Mouse (Mus musculus): ENCODE data around the gene Surf1.
"Not testable (repeated sequence)": the region's sequence is repeated elsewhere in the genome, so short reads cannot be mapped to it uniquely, and the experiment has no call there.

Gene Surf1

DNA sequence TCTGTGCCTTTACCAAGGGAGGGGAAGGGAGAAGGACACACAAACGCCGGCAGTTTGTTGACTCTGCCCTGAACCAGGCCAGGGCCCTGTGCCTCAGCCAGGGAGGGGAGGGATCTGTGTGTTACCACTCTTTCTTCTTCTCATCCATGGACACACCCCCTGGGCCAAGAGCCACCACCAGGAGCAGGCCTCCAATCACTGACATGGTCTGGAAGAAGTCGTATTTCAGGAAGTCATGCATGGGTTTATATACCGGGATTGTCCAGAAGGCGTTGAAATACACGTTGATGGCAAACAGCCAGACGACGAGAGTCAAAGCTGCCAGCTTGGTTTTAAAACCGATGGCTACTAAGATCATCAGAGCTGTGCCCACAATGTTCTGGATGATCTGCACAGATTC is 5.5 kb upstream of the Surf1 start:
- peak in 1 of 2 experiments; percentile 30 for DNase-seq

DNA sequence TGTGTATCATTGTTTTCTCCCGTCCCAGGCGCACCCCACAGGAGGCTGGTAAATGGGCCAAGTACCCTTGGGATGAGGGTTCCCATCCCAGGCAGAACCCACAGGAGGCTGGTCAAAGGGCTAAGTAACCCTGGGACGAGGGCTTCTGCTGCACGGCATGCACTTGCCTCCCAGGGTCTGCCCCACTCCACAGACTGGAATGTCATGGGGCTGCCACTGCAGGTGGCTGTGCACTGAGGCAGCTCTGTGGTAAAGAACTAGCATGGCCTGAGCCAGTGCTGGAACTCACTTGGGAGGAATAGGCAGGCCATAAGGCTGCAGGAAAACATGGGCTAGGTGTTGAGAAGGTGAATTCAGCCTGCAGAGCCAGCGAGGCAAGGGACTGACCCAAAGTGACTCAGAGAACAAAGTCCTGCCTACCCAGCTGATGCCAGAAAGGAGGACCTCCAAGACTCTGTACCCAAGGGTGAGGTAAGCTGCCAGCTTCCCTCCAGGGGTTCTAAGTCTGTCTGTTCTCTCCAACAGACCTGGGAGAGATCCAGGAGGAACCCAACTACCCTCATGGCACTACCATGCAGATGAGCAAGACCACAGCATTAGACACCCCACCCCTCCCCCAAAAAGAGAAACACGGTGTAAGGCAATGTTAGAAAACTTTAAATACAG is 4.0 kb upstream of the Surf1 start:
- DNase-seq, result no peak

DNA sequence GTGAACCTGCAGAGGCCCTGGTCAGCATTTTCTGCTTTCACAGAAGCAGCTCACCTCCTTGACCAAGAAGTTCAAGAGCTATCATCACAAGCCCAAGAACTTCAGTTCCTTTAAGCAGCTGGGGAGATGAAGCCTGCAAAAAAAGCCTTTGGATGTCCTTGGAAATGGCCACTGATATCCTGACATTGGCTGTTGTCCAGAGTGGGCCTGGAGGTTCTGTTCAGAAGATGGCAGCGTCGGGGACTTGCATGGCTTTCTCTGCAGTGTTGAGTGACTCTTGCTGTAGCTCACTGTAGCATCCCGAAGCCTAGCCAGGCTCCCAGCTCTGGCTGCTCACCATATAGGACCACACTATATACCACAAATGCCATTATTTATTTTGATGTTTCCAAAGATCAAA is 3.4 kb upstream of the Surf1 start:
- DNase-seq, result no peak

DNA sequence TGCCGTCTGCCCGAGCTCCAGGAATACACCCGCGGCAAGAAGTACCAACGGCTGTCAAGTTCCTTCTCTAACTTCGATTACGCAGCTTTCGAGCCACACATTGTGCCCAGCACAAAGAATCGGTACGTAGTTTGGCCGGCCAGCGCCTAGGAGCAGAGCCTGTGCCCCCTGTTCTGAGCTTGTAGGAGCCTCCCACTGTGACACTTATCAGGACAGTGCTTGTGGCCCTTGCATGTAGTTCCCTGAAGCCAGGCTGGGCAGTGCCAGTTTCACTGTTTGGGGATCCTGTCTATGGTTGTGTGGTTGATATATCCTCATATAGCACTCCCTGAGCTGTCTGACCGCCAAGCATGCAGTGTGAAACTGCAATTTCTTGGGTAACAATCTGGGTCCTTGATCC is 408 bp upstream of the Surf1 start:
- DNase-seq, result no peak

DNA sequence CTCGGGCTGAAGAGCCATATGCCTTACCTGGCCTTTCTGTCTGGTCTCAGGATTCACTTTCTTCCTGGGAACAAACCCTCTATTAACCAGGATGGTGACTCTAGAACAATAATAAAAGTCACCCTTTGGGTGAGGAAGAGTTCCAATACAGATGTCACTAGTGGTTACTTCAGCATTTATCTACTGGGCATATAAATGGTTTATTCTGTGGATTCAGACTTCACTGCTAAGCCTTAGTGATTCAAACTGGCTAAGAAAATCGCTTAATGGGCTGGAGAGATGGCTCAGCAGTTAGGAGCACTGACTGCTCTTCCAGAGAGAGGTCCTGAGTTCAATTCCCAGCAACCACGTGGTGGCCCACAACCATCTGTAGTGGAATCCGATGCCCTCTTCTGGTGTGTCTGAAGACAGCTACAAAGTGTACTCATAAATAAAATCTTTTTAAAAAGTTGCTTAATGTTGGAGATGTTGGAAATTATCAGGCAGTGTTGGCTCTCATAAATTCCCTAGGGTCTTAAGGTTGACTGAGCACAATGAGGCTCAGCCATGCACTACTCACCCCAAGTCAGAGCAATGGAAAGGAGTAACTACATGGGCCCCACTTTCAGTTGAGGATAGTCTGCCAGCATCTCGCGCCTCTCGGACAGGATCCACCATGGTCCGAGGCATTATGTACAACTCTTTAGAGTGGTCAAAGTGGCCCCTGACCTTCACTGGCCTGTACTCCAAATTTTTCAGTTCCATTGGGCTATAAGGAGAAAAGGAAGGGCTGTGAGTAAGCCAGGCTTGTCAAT is 2.0 kb downstream of the Surf1 start:
- no peak for DNase-seq

DNA sequence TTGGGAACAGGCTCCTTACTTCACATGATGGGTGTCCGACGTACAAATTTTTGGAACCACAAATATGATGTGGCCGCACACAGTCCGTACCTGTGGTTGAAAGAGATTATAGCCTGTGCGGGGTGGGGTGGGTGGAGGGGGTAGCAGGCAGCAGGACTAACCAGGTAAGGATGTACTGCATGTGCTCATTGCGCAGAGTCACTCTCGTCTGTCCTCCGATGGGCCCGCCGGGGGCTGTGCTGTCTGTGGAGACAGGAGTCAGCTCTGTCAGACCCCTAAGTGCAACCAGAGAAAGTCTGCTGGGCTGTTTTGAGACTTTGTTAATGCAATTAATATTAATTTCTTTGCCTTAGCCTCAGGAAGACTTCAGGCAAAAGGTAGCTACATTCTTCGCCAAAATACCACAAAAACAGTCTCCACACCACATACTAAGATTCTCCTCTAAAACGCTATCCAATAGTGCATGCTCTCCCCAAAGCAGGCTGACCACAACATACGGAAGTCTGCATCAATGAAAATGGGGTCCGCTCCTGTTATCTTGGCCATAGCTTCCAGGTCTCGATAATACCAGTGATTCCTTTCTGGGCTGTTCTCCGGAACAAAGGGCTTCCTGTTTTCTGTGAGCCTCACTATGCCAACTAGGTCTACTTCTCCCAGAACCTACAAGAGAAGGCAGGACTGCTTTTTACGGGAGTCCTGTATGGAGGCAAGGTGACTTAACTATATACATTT is 2.7 kb downstream of the Surf1 start:
- no peak for DNase-seq

DNA sequence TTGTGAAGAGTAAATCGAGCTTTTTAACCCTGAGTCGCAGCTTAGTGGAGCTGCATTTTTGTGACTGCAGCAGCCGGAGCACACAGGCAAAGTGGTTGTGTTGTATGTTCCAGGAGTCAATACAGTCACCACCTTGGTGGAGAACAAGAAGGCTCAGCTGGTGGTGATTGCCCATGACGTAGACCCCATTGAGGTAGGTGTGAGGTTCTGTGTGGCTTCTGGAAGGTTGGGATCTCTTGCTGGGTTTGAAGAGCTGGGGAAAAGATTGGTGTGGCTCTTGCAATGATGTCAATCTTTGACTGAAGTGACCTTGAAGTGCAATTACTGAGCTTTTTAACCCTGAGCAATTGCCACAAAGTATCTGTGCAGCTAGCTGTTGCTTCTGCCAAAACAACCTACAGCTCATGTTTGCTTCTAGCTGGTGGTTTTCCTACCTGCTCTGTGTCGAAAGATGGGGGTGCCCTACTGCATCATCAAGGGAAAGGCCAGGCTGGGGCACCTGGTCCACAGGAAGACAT is 4.0 kb downstream of the Surf1 start:
- DNase-seq, result no peak

DNA sequence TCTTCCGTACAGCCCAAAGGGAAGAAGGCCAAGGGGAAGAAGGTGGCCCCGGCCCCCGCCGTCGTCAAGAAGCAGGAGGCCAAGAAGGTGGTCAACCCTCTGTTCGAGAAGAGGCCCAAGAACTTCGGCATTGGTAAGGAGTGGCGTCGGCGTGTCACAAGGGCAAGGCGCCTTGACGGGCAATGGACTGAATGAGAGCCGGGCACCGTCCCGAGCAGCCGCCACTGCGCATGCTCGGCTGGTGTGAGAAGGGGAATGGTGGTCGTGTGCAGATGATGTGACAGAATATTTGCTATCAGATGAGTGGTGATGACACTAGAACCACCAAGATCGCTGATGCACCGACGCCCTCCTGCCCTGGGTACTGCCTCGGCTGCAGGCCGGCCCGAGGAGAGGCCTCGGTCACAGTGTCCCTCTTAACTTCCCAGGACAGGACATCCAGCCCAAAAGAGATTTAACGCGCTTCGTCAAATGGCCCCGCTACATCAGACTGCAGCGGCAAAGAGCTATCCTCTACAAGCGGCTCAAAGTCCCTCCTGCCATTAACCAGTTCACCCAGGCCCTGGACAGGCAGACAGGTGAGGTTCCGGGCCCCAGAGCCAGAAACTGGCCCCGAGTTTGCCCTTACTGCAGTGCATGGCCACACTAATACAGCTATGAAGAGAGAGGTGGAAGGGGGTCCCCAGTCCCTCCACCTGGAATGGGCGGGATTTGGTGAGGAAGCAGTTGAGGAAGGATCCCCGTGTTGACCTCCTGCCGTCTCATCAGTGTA is 5.2 kb downstream of the Surf1 start:
- peak in 1 of 2 experiments; percentile 41 for DNase-seq

DNA sequence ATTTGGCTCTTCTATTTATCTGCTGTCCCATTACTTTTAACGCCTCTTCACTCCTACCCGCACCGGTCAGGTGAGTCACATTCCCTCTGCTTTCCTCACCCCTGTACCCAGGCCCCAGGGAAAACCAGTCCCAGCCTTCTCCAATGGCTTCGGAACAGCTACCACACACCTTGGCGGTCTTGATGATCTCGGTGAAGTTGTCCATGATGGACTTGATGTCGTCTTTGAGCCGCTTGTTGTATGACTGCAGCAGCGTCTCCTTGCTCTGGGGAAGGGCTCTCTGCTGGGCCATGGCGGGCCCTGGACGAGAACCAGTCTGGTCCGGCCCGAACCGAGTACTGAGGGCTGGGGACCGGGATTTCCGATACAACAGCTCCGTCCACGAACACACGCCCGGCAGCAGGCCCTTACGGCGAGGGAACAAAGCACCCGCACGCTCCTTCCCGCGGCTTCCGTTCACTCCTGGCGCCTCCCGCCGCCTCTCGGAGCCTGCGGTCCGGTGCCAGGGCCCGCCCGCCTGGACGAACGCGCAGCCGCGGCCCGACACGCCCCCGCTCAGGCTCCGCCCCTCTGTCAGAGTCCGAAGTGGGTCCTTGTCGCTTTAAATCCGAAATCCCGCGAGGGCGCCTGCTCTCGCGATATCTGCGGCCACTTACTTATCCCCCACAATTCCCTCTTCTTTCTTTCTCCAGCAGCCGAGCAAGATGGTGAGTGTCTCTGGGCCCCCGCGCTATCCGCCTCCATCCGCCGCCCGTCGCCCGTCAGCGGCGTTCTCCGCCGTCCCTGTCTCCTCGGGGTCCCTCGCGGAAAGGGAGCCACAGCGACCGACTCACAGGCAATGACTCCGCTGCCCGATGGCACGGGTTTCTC is 6.0 kb downstream of the Surf1 start, which contains the start of the genes Med22 and Rpl7a:
Med22 (minus strand) TSS at position 554 of the 870 bp plus-strand sequence.
Rpl7a (plus strand) TSS at position 641 of the 870 bp plus-strand sequence.
- peak; percentile 99 for DNase-seq

DNA sequence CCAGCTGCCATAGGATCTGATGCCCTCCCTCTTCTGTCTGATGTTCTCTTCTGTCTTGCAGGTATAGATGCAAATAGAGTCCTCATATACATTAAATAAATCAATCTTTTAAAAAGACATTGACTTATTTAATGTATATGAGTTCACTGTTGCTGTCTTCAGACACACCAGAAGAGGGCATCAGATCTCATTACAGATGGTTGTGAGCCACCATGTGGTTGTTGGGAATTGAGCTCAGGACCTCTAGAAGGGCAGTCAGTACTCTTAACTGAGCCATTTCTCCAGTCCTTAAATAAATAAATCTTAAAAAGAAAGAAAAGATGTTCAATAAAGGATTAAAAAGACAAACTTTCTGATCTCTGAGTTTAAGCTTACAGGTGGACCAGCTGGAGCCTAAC is 6.9 kb downstream of the Surf1 start:
- DNase-seq, result no peak

DNA sequence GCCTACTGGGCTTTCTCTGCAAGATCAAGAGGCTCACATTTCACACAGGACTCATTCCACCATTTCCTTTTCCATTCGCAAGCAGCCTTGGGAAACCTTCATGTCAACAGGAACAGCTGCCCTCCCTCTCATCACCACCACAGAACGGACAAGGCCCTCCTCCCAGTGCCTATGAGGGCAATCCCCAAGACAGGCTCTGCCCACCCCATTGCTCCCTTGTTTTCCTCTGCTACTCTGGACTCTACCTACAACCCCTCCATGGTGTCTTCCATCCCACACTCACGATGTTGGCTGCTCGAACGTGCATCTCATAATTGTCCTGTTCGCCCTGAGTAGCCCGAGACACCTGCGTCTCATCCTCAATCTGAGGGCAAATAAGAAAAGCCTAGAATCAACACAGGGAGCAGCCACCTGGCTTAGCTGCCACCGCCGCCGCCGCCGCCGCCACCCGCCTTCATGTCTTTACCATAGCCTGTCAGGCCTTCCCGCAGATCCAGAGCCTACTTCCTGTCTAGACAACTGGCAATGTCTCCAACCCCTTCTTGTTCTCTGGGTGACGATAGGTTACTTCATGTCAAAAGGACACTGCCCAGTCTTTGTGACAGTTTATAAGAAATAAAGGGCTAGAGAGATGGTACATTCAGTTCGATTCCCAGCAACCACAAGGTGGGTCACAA is 7.5 kb downstream of the Surf1 start:
- no peak for DNase-seq

DNA sequence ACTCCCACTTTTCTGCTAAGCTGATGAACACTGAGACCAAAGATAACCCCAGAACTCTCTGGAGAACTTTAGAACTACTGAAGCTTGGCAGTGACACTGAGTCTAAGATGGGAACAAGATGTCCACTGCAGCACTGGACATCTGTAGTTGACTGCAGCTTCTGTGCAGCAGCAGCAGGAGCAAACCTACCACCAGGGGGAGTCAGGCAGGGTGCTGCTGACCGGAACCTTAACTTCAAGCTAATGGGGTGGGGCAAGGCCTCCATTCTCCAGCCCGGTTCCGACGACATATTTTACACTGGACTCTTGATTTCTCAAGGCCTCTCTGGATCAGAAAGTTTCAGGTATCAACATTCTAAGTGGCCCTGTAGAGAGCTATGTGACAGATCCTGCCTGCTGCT is 9.2 kb downstream of the Surf1 start:
- peak in 1 of 2 experiments; percentile 59 for DNase-seq

DNA sequence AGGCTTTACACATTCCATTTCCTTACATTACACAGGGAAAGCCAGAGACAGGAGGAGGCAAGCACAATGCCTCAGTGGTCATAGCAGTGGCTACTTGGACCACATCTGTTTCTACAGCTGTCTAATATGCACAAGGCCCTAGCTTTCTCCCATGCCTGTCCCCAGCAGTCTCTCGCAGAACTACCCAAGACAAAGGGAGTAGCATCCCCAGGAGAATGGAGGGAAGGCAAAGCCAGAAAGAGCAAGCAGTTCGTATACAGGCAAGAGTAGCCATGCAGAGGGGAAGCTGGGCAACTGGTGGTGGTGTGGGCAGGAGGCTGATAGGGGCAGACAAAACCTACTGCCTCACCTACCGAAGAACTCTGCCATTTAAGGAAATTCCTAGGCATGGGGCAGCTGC is 9.9 kb downstream of the Surf1 start:
- no peak for DNase-seq

DNA sequence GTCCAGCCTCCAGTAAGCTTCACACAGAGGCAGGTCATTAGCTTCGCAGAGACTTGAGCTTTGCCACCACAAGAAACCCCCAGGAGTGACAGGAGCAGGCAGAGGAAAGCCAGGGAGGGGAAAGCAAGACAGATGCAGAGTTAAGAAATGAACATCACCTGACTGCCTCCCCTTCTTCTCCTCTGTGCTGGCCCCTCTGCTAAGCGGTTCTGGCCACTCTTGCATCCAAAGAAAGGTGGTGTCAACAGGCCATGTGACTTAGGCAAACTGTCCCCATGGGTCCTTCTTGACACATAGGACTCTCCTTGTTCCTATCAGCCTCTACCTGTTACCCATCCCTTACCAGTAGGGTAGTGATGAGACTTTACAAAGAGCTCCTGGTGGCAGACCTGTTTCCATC is 10.4 kb downstream of the Surf1 start:
- DNase-seq, result no peak

DNA sequence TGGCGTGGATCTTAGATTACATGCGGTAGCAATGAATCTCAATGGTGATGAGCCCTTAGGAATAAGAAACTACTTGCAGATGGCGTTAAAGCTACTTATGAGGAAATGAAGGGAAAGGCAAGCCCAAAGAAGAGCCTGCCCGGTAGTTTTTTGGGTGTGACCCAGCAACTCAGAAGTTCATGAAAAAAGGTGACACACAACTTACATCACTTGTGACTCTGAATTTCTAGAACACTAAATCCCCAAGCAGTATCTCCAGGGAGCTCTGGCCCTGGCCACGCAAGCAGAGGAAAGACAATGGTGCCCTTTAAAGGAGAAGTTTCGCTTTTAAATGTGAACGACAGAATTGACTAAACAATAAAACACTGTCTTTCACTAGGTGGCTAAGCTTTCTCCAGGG is 13.0 kb downstream of the Surf1 start:
- DNase-seq, result no peak

DNA sequence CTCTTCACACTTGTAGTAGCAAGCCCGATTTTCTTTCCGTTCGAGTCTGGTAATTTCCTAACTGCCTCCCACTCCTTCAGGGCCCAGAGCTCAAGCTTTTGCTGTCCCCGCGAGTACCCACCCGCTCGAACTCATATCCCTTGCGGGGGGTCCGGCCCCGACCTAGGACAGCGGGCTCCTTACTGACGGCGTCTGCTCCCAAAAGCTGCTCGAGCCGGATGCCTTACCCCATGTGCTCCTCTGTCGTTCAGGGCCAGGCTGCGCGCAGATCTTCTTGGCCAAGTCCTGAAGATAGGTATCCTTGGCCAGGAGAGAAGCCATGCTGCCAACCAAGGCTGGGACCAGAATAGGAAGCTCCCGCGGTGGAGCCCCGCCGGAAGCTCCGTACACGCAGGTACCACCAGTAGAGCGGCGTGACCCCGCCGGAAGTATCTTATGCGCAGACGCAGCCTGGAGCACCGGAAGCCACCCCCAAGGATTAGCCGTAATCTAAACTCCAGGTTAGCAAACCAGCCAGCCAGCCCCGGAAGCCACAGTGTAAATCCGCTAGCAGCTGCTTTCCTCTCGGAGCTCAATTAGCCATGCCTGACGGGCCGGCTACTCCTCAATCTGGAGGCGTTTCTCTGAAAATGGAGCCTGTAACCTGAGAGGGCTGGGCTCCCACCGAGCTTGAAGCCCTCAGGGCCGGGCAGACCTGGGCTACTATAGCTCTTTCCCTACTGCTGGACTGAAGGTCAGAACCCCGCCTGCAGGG is 13.7 kb downstream of the Surf1 start, which contains the start of gene Surf6:
Surf6 (minus strand) TSS at position 413 of the 754 bp plus-strand sequence.
- peak; percentile 96 to 97 for DNase-seq

DNA sequence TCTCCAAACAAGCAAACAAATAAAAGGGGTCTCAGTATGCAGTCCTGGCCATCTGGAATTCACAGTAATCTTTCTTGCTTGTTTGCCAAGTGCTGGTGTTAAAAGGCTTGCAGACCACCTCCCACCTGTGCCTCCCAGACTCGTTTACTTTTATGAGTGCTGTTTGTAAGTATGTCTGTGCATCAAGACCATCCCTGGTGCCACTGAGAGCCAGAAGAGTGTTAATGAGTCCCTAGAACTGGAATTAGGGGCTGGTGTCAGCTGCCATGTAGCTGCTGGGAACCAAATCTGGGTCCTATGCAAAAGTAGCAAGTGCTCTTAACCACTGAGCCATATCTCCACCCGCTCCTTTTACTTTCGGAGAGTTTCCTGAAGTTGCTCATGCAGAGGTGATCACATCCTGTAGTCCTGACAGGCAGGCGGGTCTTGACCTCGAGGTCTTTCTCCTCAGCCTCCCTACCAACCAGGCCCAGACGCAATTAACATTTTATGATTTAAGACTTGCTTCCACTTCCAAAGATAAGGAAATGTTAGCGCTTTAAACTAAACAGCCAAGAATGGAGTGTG is 14.4 kb downstream of the Surf1 start:
- no peak for DNase-seq

DNA sequence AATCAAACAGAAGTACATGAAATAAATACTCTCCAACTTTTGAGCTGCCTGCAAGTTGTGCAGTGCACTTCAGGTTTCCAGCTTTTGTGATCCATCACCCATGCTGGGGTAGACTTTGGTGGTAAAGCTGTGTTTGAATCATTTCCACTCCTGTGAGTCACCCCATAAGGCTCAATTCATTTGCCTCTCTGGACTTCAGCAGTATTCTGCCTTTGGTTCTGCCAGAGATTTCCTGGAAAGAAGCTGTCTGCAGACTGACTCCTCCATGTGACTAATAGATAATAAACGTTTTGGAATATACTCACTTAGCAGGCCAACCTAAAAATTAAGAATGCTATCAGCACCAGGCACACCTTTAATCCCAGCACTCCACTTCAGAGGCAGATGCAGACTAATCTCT is 15.6 kb downstream of the Surf1 start:
- no peak for DNase-seq

DNA sequence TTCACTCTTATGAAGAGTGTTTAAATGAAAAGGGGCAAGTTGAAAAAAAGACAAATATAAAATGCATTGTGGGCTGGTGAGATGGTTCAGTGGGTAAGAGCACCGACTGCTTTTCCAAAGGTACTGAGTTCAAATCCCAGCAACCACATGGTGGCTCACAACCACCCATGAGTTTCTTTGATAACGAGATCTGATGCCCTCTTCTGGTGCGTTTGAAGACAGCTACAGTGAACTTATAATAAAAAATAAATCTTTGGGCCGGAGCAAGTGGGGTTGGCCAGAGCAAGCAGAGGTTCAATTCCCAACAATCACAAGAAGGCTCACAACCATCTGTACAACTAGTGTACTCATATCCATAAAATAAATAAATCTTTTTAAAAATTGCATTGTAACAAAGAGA is 20.4 kb downstream of the Surf1 start:
- no peak for DNase-seq

DNA sequence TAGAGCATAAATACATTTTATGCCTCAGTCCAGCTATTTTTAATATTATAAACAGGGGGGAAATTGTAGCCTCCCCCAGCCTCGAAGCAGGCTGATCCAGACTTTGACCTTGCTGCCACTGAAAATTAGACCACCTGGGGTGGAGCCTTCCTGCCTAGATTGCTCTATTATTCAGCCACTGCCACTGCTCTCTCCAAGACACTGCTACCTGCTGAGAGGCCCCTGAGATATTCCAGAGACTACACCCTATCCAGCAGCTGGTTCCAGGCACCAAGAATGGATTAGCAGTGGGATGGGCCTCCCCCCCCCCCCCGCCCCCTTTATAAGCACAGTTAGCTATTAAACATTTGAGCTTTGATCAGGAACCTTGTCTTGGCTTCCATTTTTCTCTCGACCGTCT is 30.2 kb downstream of the Surf1 start:
- not testable (repeated sequence) for DNase-seq

Measured in lung, adult 18-20 months (tissue).